ENCODE assay signal across 18 mouse cellular contexts in the genomic region with DNA sequence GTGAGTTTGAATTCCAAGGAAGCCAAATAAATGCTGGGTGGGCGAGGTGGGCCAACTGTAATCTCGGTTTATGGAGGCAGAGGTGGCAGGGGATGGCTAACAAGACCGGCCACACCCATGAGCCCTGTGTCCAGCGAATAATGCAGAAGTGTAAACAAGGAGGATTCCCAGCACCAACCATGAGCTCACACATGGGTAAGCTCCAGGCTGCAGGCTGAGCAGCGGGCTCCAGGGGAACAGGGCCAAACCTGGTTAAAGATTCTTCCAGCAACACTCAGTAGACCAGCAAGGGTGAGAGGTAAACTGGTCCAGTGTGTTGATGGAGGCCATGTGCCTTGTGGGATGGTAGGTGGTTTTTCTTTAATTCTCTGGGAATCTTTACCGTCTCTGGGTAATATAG.
"Had no signal": no experiment of that assay in that cellular context is flagged by ENCODE, and none has a peak within 500 bp of the region (broad histone marks: within the 10 kb centered on the region; RNA-seq: fewer than 3 reads in every experiment).

No protein-coding gene starts in this region.

- H3K36me3 ChIP-seq: midbrain, embryonic 10.5 days; midbrain, embryonic 13.5 days; midbrain, embryonic 15.5 days; neural tube, embryonic 13.5 days; neural tube, embryonic 15.5 days had no signal

- DNase-seq: lung, adult 18-20 months; lung, embryonic 14.5 days; lung, postnatal 10 days; lung, postnatal 4 days; retina, postnatal 1 day; right cerebral cortex, adult 18-20 months; right cerebral cortex, postnatal 25 days; right cerebral cortex, postnatal 4 days; spleen, adult 18-20 months; thymus, adult 18-20 months; thymus, postnatal 14 days; thymus, postnatal 36 days had no signal

- H3K9me3 ChIP-seq: midbrain, embryonic 10.5 days; midbrain, embryonic 13.5 days; midbrain, embryonic 15.5 days; neural tube, embryonic 13.5 days; neural tube, embryonic 15.5 days had no signal

- H3K27ac ChIP-seq: midbrain, embryonic 10.5 days; midbrain, embryonic 13.5 days; midbrain, embryonic 15.5 days; neural tube, embryonic 13.5 days; neural tube, embryonic 15.5 days had no signal

- H3K27me3 ChIP-seq: midbrain, embryonic 13.5 days; midbrain, embryonic 15.5 days had no signal

- H3K4me3 ChIP-seq: midbrain, embryonic 10.5 days; midbrain, embryonic 13.5 days; midbrain, embryonic 15.5 days; myocyte; neural tube, embryonic 13.5 days; neural tube, embryonic 15.5 days had no signal

- H3K4me1 ChIP-seq: midbrain, embryonic 10.5 days; midbrain, embryonic 15.5 days had no signal

- H3K9ac ChIP-seq: lung, embryonic 14.5 days; midbrain, embryonic 13.5 days; midbrain, embryonic 15.5 days; neural tube, embryonic 13.5 days; neural tube, embryonic 15.5 days had no signal

- H3K4me2 ChIP-seq: lung, embryonic 14.5 days; midbrain, embryonic 13.5 days; midbrain, embryonic 15.5 days; neural tube, embryonic 13.5 days; neural tube, embryonic 15.5 days had no signal

- ATAC-seq: midbrain, embryonic 13.5 days; midbrain, embryonic 15.5 days had no signal
